Mouse (Mus musculus): Measurements from ENCODE around the gene Mrpl41. TPM values are rescaled to one million over a fixed set of nuclear protein-coding genes. Genes with fewer than 3 reads are reported as not detected.
"Not testable (repeated sequence)": the region's sequence is repeated elsewhere in the genome, so short reads cannot be mapped to it uniquely, and the experiment has no call there.

Gene Mrpl41
- total RNA-seq (2021) (100 to 1,000 TPM; 108 to 118 TPM), polyA plus RNA-seq (2012; rRNA removed) (34.9 and 39.4 TPM in 2 replicates)
- long read RNA-seq, transcript Mrpl41-201 (2 exons, 776 nt): major isoform, 68 of 73 reads
- long read RNA-seq, partial matches to known transcripts: 0 of 73 reads
- long read RNA-seq, other reads (novel, unspliced or antisense): 5 of 73 reads

GRCm38 (mm10) chr2:24974906-24975703, at the start of gene Mrpl41:
Mrpl41 (minus strand) TSS chr2:24975098.
- peak; percentile 99 for DNase-seq

GRCm38 (mm10) chr2:25022678-25023077, 47.8 kb upstream of the Mrpl41 start:
- DNase-seq: no peak

- DNase-seq: no peak
Observed at GRCm38 (mm10) chr2:25008250-25008649, 33.4 kb upstream of the Mrpl41 start.

GRCm38 (mm10) chr2:25006767-25007166, 31.9 kb upstream of the Mrpl41 start:
- no peak for DNase-seq

- DNase-seq: no peak
Observed at GRCm38 (mm10) chr2:25003946-25004786, 29.3 kb upstream of the Mrpl41 start.

GRCm38 (mm10) chr2:25000544-25001235, 25.8 kb upstream of the Mrpl41 start:
- peak; percentile 65 for DNase-seq

GRCm38 (mm10) chr2:24996471-24996870, 21.6 kb upstream of the Mrpl41 start:
- DNase-seq: peak; percentile 93

GRCm38 (mm10) chr2:24995332-24995731, 20.4 kb upstream of the Mrpl41 start:
- peak; percentile 77 for DNase-seq

GRCm38 (mm10) chr2:24987762-24988161, 12.9 kb upstream of the Mrpl41 start:
- DNase-seq: no peak

- no peak for DNase-seq
Observed at GRCm38 (mm10) chr2:24976960-24977359, 2.1 kb upstream of the Mrpl41 start.

GRCm38 (mm10) chr2:24975704-24976297, 903 bp upstream of the Mrpl41 start, which contains the start of gene Pnpla7:
Pnpla7 (plus strand) TSS chr2:24976033.
- peak; percentile 91 for DNase-seq

GRCm38 (mm10) chr2:24974452-24974851, 446 bp downstream of the Mrpl41 start:
- not testable (repeated sequence) for DNase-seq

- no peak for DNase-seq
Observed at GRCm38 (mm10) chr2:24970386-24970785, 4.5 kb downstream of the Mrpl41 start.

- DNase-seq: peak; percentile 87
Observed at GRCm38 (mm10) chr2:24962304-24963000, 12.4 kb downstream of the Mrpl41 start, which contains the start of gene Dph7. Dph7 (plus strand) TSS chr2:24962400.

GRCm38 (mm10) chr2:24960910-24961309, 14.0 kb downstream of the Mrpl41 start:
- DNase-seq: peak; percentile 63

- no peak for DNase-seq
Observed at GRCm38 (mm10) chr2:24952537-24953055, 22.3 kb downstream of the Mrpl41 start.

GRCm38 (mm10) chr2:24950189-24950535, 24.7 kb downstream of the Mrpl41 start:
- DNase-seq: no peak

GRCm38 (mm10) chr2:24949421-24950188, 25.3 kb downstream of the Mrpl41 start, which contains the start of gene Zmynd19:
Zmynd19 (plus strand) TSS chr2:24949792.
- peak; percentile 99 for DNase-seq

GRCm38 (mm10) chr2:24944304-24944703, 30.6 kb downstream of the Mrpl41 start:
- peak; percentile 49 for DNase-seq

- DNase-seq: no peak
Observed at GRCm38 (mm10) chr2:24942092-24942491, 32.8 kb downstream of the Mrpl41 start.
